Mouse (Mus musculus): ENCODE results near the gene Lypd6b. TPM values are rescaled to one million over a fixed set of nuclear protein-coding genes. Genes with fewer than 3 reads are reported as not detected.

The Lypd6b gene
- polyA plus RNA-seq, 1 experiment: 6.0 TPM

DNA sequence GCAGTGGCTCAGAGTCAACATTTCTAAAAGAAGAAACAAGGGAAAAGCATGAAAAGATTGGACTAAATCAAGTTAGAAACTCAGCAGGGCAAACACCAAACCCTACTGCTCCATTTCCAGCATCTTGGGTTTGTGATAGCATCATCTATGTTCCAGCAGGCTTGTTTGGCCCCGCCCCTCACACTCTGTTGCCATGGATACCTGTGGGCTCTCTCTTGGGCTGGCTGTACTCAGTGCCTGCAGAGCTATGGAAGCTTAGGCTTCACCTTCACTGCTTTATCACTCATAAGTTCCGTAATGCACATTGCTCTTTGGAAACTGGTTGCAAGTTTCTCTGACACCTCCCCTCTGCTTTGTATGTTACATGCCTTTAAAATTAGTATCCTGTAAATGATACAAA, 32.4 kb upstream of the Lypd6b start:
- TF ChIP-seq EP300 (IDR thresholded peaks at IDR 0.05; ENCODE audit: insufficient read depth, low read depth, low read length) (no peak), POLR2A (IDR thresholded peaks at IDR 0.05; ENCODE audit: insufficient read depth, low read length) (no peak), CTCF (IDR thresholded peaks at IDR 0.05; ENCODE audit: low read depth, low read length) (no peak)
- Histone ChIP-seq H3K27ac (ENCODE audit: insufficient read depth, low read length) (no peak overlapping the region), H3K27me3 (ENCODE audit: control insufficient read depth, insufficient read depth, low read length, poor library complexity, severe bottlenecking) (no peaks in the 10 kb centered on the region), H3K36me3 (ENCODE audit: control insufficient read depth, insufficient read depth, low read length, poor library complexity, severe bottlenecking) (no peaks in the 10 kb centered on the region), H3K9me3 (replicated peaks; ENCODE audit: control insufficient read depth, insufficient read depth, low read length, poor library complexity, severe bottlenecking) (no peaks in the 10 kb centered on the region), H3K4me3 (ENCODE audit: low read depth, low read length) (no peak overlapping the region), H3K9ac (ENCODE audit: low read depth, poor library complexity, severe bottlenecking) (no peak overlapping the region), H3K4me1 (ENCODE audit: control insufficient read depth, insufficient read depth, low read length) (no peaks in the 10 kb centered on the region)

DNA sequence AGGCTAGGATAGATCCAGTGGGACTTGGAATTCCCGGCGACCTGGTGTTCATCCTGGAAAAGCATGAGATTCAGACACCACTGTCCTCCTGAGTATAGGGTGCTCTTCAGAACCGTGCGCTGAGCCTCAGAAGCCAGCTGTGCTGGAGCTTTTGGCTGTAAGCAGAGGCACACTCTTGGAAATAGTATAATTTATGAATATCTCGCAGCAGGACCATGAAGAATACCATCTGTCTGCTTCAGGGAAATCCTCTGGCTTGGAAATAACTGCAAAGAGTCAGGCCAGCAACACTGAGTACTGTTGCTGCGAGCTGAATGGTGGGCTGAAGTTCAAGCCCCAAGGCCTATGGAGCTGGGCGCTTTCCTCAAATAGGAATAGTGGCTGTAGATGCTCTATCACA, 29.9 kb upstream of the Lypd6b start:
- no peak for TF ChIP-seq POLR2A (IDR thresholded peaks at IDR 0.05; ENCODE audit: insufficient read depth, low read length)
- TF ChIP-seq EP300 (IDR thresholded peaks at IDR 0.05; ENCODE audit: insufficient read depth, low read depth, low read length): no peak
- TF ChIP-seq CTCF (IDR thresholded peaks at IDR 0.05; ENCODE audit: low read depth, low read length): no peak
- H3K4me1 ChIP-seq (ENCODE audit: control insufficient read depth, insufficient read depth, low read length): no peaks in the 10 kb centered on the region
- H3K4me3 ChIP-seq (ENCODE audit: low read depth, low read length): no peak overlapping the region
- no peaks in the 10 kb centered on the region for H3K9me3 ChIP-seq (replicated peaks; ENCODE audit: control insufficient read depth, insufficient read depth, low read length, poor library complexity, severe bottlenecking)
- H3K27ac ChIP-seq (ENCODE audit: insufficient read depth, low read length): no peak overlapping the region
- H3K36me3 ChIP-seq (ENCODE audit: control insufficient read depth, insufficient read depth, low read length, poor library complexity, severe bottlenecking): no peaks in the 10 kb centered on the region
- no peaks in the 10 kb centered on the region for H3K27me3 ChIP-seq (ENCODE audit: control insufficient read depth, insufficient read depth, low read length, poor library complexity, severe bottlenecking)
- no peak overlapping the region for H3K9ac ChIP-seq (ENCODE audit: low read depth, poor library complexity, severe bottlenecking)

DNA sequence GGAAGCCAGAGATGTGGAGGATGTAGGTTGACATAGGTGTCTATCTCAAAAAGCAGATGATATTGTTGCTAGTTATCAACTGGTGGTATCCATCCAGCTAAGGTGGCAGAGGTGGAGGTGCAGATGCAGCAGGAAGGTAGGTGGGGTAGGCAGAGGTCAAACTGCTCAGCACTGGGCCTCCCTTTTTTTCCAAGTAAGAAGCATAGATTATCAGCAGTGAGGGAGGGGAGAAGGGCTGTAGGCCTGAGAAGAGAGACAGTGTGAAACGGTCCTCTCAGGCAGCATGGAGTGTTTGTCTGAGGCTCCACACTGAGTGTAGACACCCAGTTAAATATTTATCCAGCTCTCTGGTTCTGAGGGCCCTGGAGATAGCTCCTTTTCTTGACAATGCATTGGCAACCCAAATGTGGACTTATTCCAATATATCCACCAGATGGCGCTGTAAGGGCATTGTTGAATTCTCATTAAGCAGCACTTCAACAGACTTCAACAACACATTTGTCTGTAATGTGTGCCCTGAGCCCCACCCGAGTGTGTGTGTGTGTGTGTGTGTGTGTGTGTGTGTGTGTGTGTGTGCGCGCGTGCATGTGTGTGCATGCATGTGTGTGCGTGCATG, 23.0 kb upstream of the Lypd6b start:
- Histone ChIP-seq H3K4me3 (ENCODE audit: low read depth, low read length) (no peak overlapping the region), H3K27ac (ENCODE audit: insufficient read depth, low read length) (no peak overlapping the region), H3K9me3 (replicated peaks; ENCODE audit: control insufficient read depth, insufficient read depth, low read length, poor library complexity, severe bottlenecking) (no peaks in the 10 kb centered on the region), H3K36me3 (ENCODE audit: control insufficient read depth, insufficient read depth, low read length, poor library complexity, severe bottlenecking) (no peaks in the 10 kb centered on the region), H3K9ac (ENCODE audit: low read depth, poor library complexity, severe bottlenecking) (no peak overlapping the region), H3K27me3 (ENCODE audit: control insufficient read depth, insufficient read depth, low read length, poor library complexity, severe bottlenecking) (no peaks in the 10 kb centered on the region), H3K4me1 (ENCODE audit: control insufficient read depth, insufficient read depth, low read length) (no peaks in the 10 kb centered on the region)
- TF ChIP-seq POLR2A (IDR thresholded peaks at IDR 0.05; ENCODE audit: insufficient read depth, low read length) (no peak), EP300 (IDR thresholded peaks at IDR 0.05; ENCODE audit: insufficient read depth, low read depth, low read length) (no peak), CTCF (IDR thresholded peaks at IDR 0.05; ENCODE audit: low read depth, low read length) (no peak)

DNA sequence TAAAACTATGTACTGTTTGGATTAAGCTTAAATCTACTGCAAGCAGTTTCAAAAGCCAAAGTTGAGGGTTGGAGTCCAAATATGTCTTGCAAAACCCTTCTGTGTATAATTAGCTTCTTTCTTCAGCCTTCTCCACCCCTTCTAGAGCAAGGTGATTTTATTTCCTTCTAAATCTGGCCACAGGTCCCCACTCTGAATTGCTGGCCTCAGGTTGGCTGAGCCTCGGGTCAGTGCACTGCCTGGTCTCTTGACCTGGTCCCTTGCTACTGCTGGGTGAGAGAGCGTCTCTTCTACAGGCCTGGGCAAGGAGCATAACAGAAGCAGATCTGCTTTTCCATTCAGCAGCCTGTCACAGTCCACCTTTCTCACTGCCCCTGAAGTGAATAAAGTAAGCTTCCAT, 18.6 kb upstream of the Lypd6b start:
- H3K27ac ChIP-seq (ENCODE audit: insufficient read depth, low read length): no peak overlapping the region
- no peak for TF ChIP-seq POLR2A (IDR thresholded peaks at IDR 0.05; ENCODE audit: insufficient read depth, low read length)
- H3K36me3 ChIP-seq (ENCODE audit: control insufficient read depth, insufficient read depth, low read length, poor library complexity, severe bottlenecking): no peaks in the 10 kb centered on the region
- no peak overlapping the region for H3K9ac ChIP-seq (ENCODE audit: low read depth, poor library complexity, severe bottlenecking)
- no peak overlapping the region for H3K4me3 ChIP-seq (ENCODE audit: low read depth, low read length)
- no peaks in the 10 kb centered on the region for H3K9me3 ChIP-seq (replicated peaks; ENCODE audit: control insufficient read depth, insufficient read depth, low read length, poor library complexity, severe bottlenecking)
- no peaks in the 10 kb centered on the region for H3K27me3 ChIP-seq (ENCODE audit: control insufficient read depth, insufficient read depth, low read length, poor library complexity, severe bottlenecking)
- H3K4me1 ChIP-seq (ENCODE audit: control insufficient read depth, insufficient read depth, low read length): no peaks in the 10 kb centered on the region

DNA sequence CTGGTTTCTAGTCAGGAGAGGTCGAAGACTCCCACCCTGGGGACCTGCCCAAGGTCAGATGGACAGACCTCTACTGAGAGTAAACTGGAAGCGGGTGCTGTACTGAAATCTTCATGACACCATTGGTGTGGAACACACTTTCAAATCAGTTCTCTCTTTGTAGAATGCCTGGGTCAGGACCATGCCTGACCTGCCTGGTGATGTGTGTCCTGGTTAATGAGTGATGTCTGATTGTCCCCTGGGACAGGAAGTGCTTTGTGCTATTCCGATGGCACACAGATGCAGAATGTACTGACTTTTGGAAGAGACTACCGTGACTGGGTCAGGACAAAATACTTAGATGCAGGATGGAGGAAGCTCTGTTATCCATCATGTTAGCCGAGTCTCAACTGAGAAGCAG, 17.0 kb upstream of the Lypd6b start:
- H3K36me3 ChIP-seq (ENCODE audit: control insufficient read depth, insufficient read depth, low read length, poor library complexity, severe bottlenecking): no peaks in the 10 kb centered on the region
- H3K4me1 ChIP-seq (ENCODE audit: control insufficient read depth, insufficient read depth, low read length): no peaks in the 10 kb centered on the region
- TF ChIP-seq CTCF (IDR thresholded peaks at IDR 0.05; ENCODE audit: low read depth, low read length) (no peak), EP300 (IDR thresholded peaks at IDR 0.05; ENCODE audit: insufficient read depth, low read depth, low read length) (no peak), POLR2A (IDR thresholded peaks at IDR 0.05; ENCODE audit: insufficient read depth, low read length) (no peak)
- H3K9me3 ChIP-seq (replicated peaks; ENCODE audit: control insufficient read depth, insufficient read depth, low read length, poor library complexity, severe bottlenecking): no peaks in the 10 kb centered on the region
- no peak overlapping the region for H3K4me3 ChIP-seq (ENCODE audit: low read depth, low read length)
- no peaks in the 10 kb centered on the region for H3K27me3 ChIP-seq (ENCODE audit: control insufficient read depth, insufficient read depth, low read length, poor library complexity, severe bottlenecking)
- no peak overlapping the region for H3K9ac ChIP-seq (ENCODE audit: low read depth, poor library complexity, severe bottlenecking)
- H3K27ac ChIP-seq (ENCODE audit: insufficient read depth, low read length): no peak overlapping the region

DNA sequence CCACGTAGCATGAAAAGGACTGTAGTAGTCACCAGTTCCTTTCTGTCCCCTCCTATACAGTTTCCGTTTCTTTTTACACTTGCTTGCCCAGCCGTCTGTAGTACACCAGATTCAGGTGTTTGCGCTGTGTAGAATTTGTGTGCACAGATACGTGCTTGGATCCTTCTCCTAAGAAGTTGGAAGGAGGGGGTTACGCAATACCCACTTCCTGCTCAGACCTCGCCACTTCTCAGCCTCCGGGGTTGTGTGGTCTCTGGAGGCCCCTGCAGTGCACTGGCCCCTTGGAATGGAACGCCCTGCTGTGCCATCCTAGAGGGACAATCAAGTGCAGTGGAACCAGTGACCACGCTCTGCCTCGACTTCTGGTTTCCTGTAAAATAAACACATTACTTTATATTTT, 16.3 kb upstream of the Lypd6b start:
- Histone ChIP-seq H3K27me3 (ENCODE audit: control insufficient read depth, insufficient read depth, low read length, poor library complexity, severe bottlenecking) (no peaks in the 10 kb centered on the region), H3K9me3 (replicated peaks; ENCODE audit: control insufficient read depth, insufficient read depth, low read length, poor library complexity, severe bottlenecking) (no peaks in the 10 kb centered on the region), H3K27ac (ENCODE audit: insufficient read depth, low read length) (no peak overlapping the region), H3K4me1 (ENCODE audit: control insufficient read depth, insufficient read depth, low read length) (peaks cover 2% of the 10 kb centered on the region), H3K9ac (ENCODE audit: low read depth, poor library complexity, severe bottlenecking) (no peak overlapping the region), H3K36me3 (ENCODE audit: control insufficient read depth, insufficient read depth, low read length, poor library complexity, severe bottlenecking) (no peaks in the 10 kb centered on the region), H3K4me3 (ENCODE audit: low read depth, low read length) (no peak overlapping the region)
- TF ChIP-seq CTCF (IDR thresholded peaks at IDR 0.05; ENCODE audit: low read depth, low read length): no peak
- TF ChIP-seq POLR2A (IDR thresholded peaks at IDR 0.05; ENCODE audit: insufficient read depth, low read length): no peak

Data from ES-Bruce4 (cell line).